Mouse (Mus musculus) heart, postnatal 10 days (tissue): ENCODE data around the gene Rbm19. TPM values are rescaled to one million over a fixed set of nuclear protein-coding genes. Genes with fewer than 3 reads are reported as not detected.
"Not testable (repeated sequence)": the region's sequence is repeated elsewhere in the genome, so short reads cannot be mapped to it uniquely, and the experiment has no call there.

ENCODE experiments used
- DNase-seq, 2 experiments: peaks; one replicate each; pipeline ENCODE4 v3.0.0; 2021
- intact Hi-C: fragments of 180-260 bp; cut with DNase I; formaldehyde crosslinking; loops from one replicate; pipeline ENCODE4 v1.15.1; 2025
- total RNA-seq, 2 experiments: library from RNA; stranded (reverse); gene quantifications; 2 replicates each; pipeline ENCODE4 v1.2.3; 2021

Gene Rbm19
- total RNA-seq: 10 to 100 TPM; 23.0 to 26.7 TPM

- peak; percentile 94 to 97 for DNase-seq
- intact Hi-C loops: no loop called here
Observed at GRCm38 (mm10) chr5:120116261-120117050, at the start of gene Rbm19. Gene Rbm19, plus strand, starts transcription at chr5:120116465.

- DNase-seq: no peak
- intact Hi-C loops: no loop called here
Observed at GRCm38 (mm10) chr5:120067266-120067665, 49.0 kb upstream of the Rbm19 start.

GRCm38 (mm10) chr5:120074101-120074500, 42.2 kb upstream of the Rbm19 start:
- no peak for DNase-seq
- intact Hi-C loops: no loop called here

- intact Hi-C loops: no loop called here
- no peak for DNase-seq
Observed at GRCm38 (mm10) chr5:120080027-120080426, 36.2 kb upstream of the Rbm19 start.

GRCm38 (mm10) chr5:120080468-120080867, 35.8 kb upstream of the Rbm19 start:
- intact Hi-C loops: no loop called here
- no peak for DNase-seq

GRCm38 (mm10) chr5:120088561-120088960, 27.7 kb upstream of the Rbm19 start:
- intact Hi-C loops: loop anchor here (1.0 kb wide), 2 partner anchors 310 to 348 kb away; no protein-coding TSS in a partner anchor
- peak; percentile 87 to 94 for DNase-seq

GRCm38 (mm10) chr5:120094602-120095001, 21.7 kb upstream of the Rbm19 start:
- intact Hi-C loops: no loop called here
- DNase-seq: peak in 1 of 2 experiments; percentile 45

- no peak for DNase-seq
- intact Hi-C loops: no loop called here
Observed at GRCm38 (mm10) chr5:120097042-120097441, 19.2 kb upstream of the Rbm19 start.

- DNase-seq: no peak
- intact Hi-C loops: no loop called here
Observed at GRCm38 (mm10) chr5:120100814-120101213, 15.5 kb upstream of the Rbm19 start.

GRCm38 (mm10) chr5:120102097-120102496, 14.2 kb upstream of the Rbm19 start:
- intact Hi-C loops: loop anchor here (2.0 kb wide), 1 partner anchor 361 kb away; no protein-coding TSS in a partner anchor
- DNase-seq: no peak

- DNase-seq: peak; percentile 57 to 73
- intact Hi-C loops: loop anchor here (2.0 kb wide), 1 partner anchor 362 kb away; no protein-coding TSS in a partner anchor
Observed at GRCm38 (mm10) chr5:120102732-120103131, 13.5 kb upstream of the Rbm19 start.

- peak; percentile 21 to 24 for DNase-seq
- intact Hi-C loops: loop anchor here (2.0 kb wide), 1 partner anchor 363 kb away; no protein-coding TSS in a partner anchor
Observed at GRCm38 (mm10) chr5:120103458-120103857, 12.8 kb upstream of the Rbm19 start.

- intact Hi-C loops: no loop called here
- DNase-seq: peak in 1 of 2 experiments; percentile 48
Observed at GRCm38 (mm10) chr5:120106424-120107073, 9.7 kb upstream of the Rbm19 start.

GRCm38 (mm10) chr5:120114361-120114760, 1.9 kb upstream of the Rbm19 start:
- no peak for DNase-seq
- intact Hi-C loops: no loop called here

- intact Hi-C loops, DNase-seq: not testable (repeated sequence)
Observed at GRCm38 (mm10) chr5:120117161-120117560, 896 bp downstream of the Rbm19 start.

GRCm38 (mm10) chr5:120124881-120125690, 8.8 kb downstream of the Rbm19 start:
- intact Hi-C loops: no loop called here
- DNase-seq: no peak

GRCm38 (mm10) chr5:120127641-120128040, 11.4 kb downstream of the Rbm19 start:
- intact Hi-C loops: no loop called here
- peak in 1 of 2 experiments; percentile 25 for DNase-seq

- no peak for DNase-seq
- intact Hi-C loops: no loop called here
Observed at GRCm38 (mm10) chr5:120128511-120128910, 12.2 kb downstream of the Rbm19 start.

- intact Hi-C loops: no loop called here
Observed at GRCm38 (mm10) chr5:120129070-120129469, 12.8 kb downstream of the Rbm19 start.

GRCm38 (mm10) chr5:120129761-120130160, 13.5 kb downstream of the Rbm19 start:
- DNase-seq: no peak
- intact Hi-C loops: no loop called here

More at GRCm38 (mm10) chr5:120129070-120129469, 12.8 kb downstream of the Rbm19 start:
- DNase-seq: no peak

GRCm38 (mm10) chr5:120130163-120130562, 13.9 kb downstream of the Rbm19 start:
- intact Hi-C loops: no loop called here
- no peak for DNase-seq
